Mouse (Mus musculus): ENCODE data around the gene Plekhg1.

DNA sequence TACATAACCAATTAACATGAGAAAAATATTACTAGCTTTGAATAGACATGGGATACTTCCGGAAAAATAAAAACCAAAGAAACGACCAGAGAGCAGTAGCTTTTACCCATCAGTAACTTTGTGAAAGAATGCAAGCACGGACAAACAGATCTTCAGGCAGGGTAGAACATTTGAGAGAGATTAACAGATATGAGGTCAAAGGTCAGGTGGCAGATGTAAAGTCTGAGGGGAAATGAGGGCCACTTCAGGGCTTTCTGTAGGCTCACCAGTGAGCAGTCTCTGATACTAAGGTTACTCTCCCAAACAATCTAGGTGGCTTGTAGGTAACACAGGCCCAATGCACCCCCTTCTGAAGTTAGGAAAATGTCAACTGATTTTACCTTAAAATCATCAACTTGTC is 228.9 kb downstream of the Plekhg1 start:
- TF ChIP-seq EP300 (IDR thresholded peaks at IDR 0.05) (no peak), CTCF (IDR thresholded peaks at IDR 0.05) (no peak)

Data from lung, postnatal 0 days (tissue).